Mouse (Mus musculus) bone marrow, adult 2 months (tissue): ENCODE data around the gene Slamf7. TPM values are rescaled to one million over a fixed set of nuclear protein-coding genes. Genes with fewer than 3 reads are reported as not detected.

Experiments
- H3K27ac ChIP-seq: fragments of 200-500 bp; 2 replicates; pipeline ENCODE4 v1.5.1; 2012; ENCODE audit warnings: low read depth, mild to moderate bottlenecking, control low read depth, inconsistent platforms, low read length; ENCODE audit not compliant: control insufficient read depth, poor library complexity, insufficient read depth
- H3K4me1 ChIP-seq: fragments of 200-500 bp; 2 replicates; pipeline ENCODE4 v1.6.1; 2011; ENCODE audit warnings: low read length; ENCODE audit not compliant: control insufficient read depth, insufficient read depth
- H3K4me3 ChIP-seq: fragments of 200-500 bp; replicated peaks from 2 replicates; pipeline ENCODE3; 2011; ENCODE audit warnings: mild to moderate bottlenecking, low read depth, low read length, control low read depth; ENCODE audit not compliant: control insufficient read depth
- CTCF ChIP-seq: fragments of 200-500 bp; IDR thresholded peaks from 2 replicates; pipeline ENCODE4 v1.5.1; 2011; ENCODE audit warnings: low read length, control low read depth; ENCODE audit not compliant: control insufficient read depth, insufficient read depth
- POLR2A ChIP-seq: fragments of 200-500 bp; IDR thresholded peaks from 2 replicates; pipeline ENCODE4 v1.6.1; 2011; ENCODE audit warnings: low read depth, mild to moderate bottlenecking, control low read depth, low read length, borderline replicate concordance; ENCODE audit not compliant: control insufficient read depth
- WGBS: fragments of 180-500 bp; shearing (Covaris S2); methylation state at CpG from one replicate; pipeline ENCODE4 v1.1.7; 2018; 5-methylcytosine and 5-hydroxymethylcytosine counted together
- polyA plus RNA-seq: library from polyadenylated mRNA; stranded (reverse); fragments of >200 nt; gene quantifications from 2 replicates; pipeline ENCODE4 v1.2.4, GENCODE M21; 2011; ENCODE audit warnings: low replicate concordance; ENCODE audit not compliant: missing spikeins, insufficient read depth, insufficient read length

Gene Slamf7
- polyA plus RNA-seq, 1 experiment: 4.7 TPM

DNA sequence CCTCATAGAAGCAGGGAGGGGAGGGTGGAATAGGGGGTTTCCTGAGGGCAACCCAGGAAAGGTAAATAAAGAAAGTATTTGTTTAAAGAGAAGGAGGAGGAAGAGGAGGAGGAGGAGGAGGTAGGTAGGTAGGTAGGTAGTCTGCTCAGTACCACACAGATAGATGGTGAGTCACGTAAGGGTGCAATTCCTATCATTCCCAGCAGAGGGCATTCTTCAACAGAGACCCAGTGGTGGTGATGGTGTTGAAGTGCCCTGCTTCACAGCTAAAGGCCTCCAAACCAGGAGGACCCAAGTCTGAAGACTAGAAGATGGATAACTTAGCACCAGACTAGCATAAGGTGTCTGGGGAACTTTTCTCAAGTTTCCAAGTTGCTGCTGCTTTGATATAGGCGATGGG lies 42.8 kb downstream of the Slamf7 start:
- H3K4me1 ChIP-seq: peaks cover 2% of the 10 kb centered on the region; the same call in 1 of the 2 replicates
- no peak overlapping the region for H3K27ac ChIP-seq
- H3K4me3 ChIP-seq: no peak overlapping the region
- TF ChIP-seq POLR2A: no peak
- peak; percentile 54 for TF ChIP-seq CTCF
- WGBS: 69% methylated on average over 2 of the region's 2 CpGs

- no peak for TF ChIP-seq POLR2A
- TF ChIP-seq CTCF: peak; percentile 18; the same call in 1 of the 2 replicates
- Histone ChIP-seq H3K27ac (no peak within 1 kb of the TSS), H3K4me1 (peaks cover 2% of the 10 kb centered on the region; the same call in 1 of the 2 replicates), H3K4me3 (peak within 1 kb of the TSS; percentile 56)
- 2% methylated on average over 9 of the region's 9 CpGs for WGBS
Measured at GRCm38 (mm10) chr1:171607176-171607575, 45.7 kb downstream of the Slamf7 start, which contains the start of gene Ly9. TSS of gene Ly9 (minus strand) at chr1:171607410.

DNA sequence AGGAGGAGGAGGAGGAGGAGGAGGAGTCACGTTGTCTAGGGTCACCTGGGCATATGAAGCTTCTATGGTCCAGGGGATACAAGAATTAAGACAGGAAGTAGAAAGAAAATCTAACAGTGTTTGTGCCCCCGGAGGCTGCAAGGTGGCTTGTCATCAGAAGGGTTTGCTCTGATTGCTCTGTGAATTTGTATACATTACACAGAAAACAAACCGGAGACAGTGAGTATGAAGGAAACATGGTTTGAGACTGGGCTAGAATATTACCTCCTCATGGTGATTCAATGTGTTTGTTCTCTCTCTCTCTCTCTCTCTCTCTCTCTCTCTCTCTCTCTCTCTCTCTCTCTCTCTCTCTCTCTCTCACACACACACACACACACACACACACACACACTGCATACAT lies 46.2 kb downstream of the Slamf7 start:
- Histone ChIP-seq H3K4me3 (peak overlapping the region; percentile 56), H3K27ac (no peak overlapping the region), H3K4me1 (peaks cover 2% of the 10 kb centered on the region; the same call in 1 of the 2 replicates)
- 23% methylated on average over 3 of the region's 3 CpGs for WGBS
- TF ChIP-seq CTCF (no peak), POLR2A (no peak)

DNA sequence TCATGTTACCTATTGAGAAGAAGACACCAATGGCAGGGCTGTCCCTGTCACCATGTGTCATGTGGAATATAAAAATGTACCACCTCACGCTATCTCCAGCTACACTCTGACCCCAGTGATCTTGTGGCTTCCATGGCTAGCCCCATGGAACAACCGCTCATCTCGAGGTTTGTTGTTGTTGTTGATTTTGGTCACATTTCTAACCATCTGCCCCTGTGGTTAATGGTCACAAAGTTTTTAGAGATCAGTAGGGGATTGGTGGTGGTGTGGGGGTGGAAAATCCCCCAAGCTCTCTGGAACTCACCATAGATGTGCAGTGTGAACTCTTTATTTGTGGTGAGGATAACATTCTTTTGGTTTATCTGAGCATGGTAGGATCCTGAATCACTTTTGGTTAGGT lies 48.1 kb downstream of the Slamf7 start:
- TF ChIP-seq POLR2A (no peak), CTCF (no peak)
- Histone ChIP-seq H3K4me1 (peaks cover 2% of the 10 kb centered on the region; the same call in 1 of the 2 replicates), H3K4me3 (no peak overlapping the region), H3K27ac (no peak overlapping the region)
- 70% methylated on average over 3 of the region's 3 CpGs for whole genome bisulfite sequencing

DNA sequence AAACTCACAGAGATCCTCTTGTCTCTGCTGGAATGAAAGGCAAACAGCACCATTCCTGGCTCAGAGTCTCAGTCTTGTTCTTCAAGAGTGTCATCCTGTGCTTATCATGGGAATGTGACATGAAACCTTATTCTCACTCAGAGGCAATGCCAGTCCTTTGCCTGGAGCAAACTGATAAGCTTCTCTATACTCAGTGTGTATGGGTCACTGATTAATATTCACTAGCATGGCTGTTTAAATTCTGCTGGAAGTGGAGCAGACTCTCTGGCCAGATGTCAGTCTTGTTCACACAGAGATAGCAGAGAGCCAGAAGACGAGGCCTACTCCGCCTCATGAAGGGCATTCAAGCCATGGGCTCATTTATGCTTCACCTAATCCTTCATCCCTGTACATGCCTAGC lies 68.3 kb downstream of the Slamf7 start:
- Histone ChIP-seq H3K4me3 (no peak overlapping the region), H3K4me1 (no peaks in the 10 kb centered on the region), H3K27ac (no peak overlapping the region)
- WGBS: 67% methylated on average over 2 of the region's 2 CpGs
- no peak for TF ChIP-seq POLR2A
- no peak for TF ChIP-seq CTCF

Other genes starting within 250 kb of the Slamf7 start
- gene Usf1, start 241.7 kb downstream of the Slamf7 start, polyA plus RNA-seq: 48.6 and 92.2 TPM in 2 replicates
- gene Tstd1, start 234.2 kb downstream of the Slamf7 start, polyA plus RNA-seq: 8.7 and 19.3 TPM in 2 replicates
- 13.2 and 21.5 TPM in 2 replicates for gene F11r, start 215.5 kb downstream of the Slamf7 start, polyA plus RNA-seq
- 4.5 and 8.7 TPM in 2 replicates for gene Alyref2, start 149.6 kb downstream of the Slamf7 start, polyA plus RNA-seq
- gene Itln1, start 117.7 kb downstream of the Slamf7 start, polyA plus RNA-seq: not detected in 2 replicates
- 1.9 and 4.0 TPM in 2 replicates for gene Cd244a, start 93.8 kb downstream of the Slamf7 start, polyA plus RNA-seq
- 12.8 and 23.7 TPM in 2 replicates for gene Ly9, start 45.6 kb downstream of the Slamf7 start, polyA plus RNA-seq
- gene Cd48, start 29.0 kb upstream of the Slamf7 start, polyA plus RNA-seq: 7.2 and 15.0 TPM in 2 replicates
- 5.7 and 11.7 TPM in 2 replicates for gene Slamf1, start 114.1 kb upstream of the Slamf7 start, polyA plus RNA-seq
- 29.3 and 41.8 TPM in 2 replicates for gene Cd84, start 186.7 kb upstream of the Slamf7 start, polyA plus RNA-seq
- gene Gm10521, start 242.6 kb upstream of the Slamf7 start, polyA plus RNA-seq: 6.1 and 16.0 TPM in 2 replicates